Mouse (Mus musculus) limb, embryonic 13.5 days (tissue): ENCODE measurements around the gene Nek10. TPM values are rescaled to one million over a fixed set of nuclear protein-coding genes. Genes with fewer than 3 reads are reported as not detected.

Experiments
- ATAC-seq: fragments of 200-750 bp; cut with Nextera tagmentation; 2 replicates; pipeline ENCODE4 v1.8.0; 2017; ENCODE audit warnings: low read depth, moderate number of reproducible peaks, moderate TSS enrichment; ENCODE audit not compliant: low FRiP score
- H3K27ac ChIP-seq: fragments of 300-500 bp; sonication (generic); 2 replicates; pipeline ENCODE4 v1.5.1; 2015; ENCODE audit warnings: inconsistent platforms, mild to moderate bottlenecking, moderate library complexity
- H3K27me3 ChIP-seq: fragments of 300-500 bp; sonication (generic); 2 replicates; pipeline ENCODE4 v1.6.1; 2015; ENCODE audit warnings: mild to moderate bottlenecking, inconsistent platforms
- H3K36me3 ChIP-seq: fragments of 300-500 bp; sonication (generic); 2 replicates; pipeline ENCODE4 v1.6.1; 2015; ENCODE audit warnings: inconsistent platforms, mild to moderate bottlenecking, moderate library complexity
- H3K4me1 ChIP-seq: fragments of 300-500 bp; sonication (generic); 2 replicates; pipeline ENCODE4 v1.6.1; 2015; ENCODE audit warnings: inconsistent platforms
- H3K4me2 ChIP-seq: fragments of 300-500 bp; sonication (generic); replicated peaks from 2 replicates; pipeline ENCODE4 v1.6.1; 2015; ENCODE audit warnings: inconsistent platforms, mild to moderate bottlenecking, moderate library complexity
- H3K4me3 ChIP-seq: fragments of 300-500 bp; sonication (generic); 2 replicates; pipeline ENCODE4 v1.5.1; 2015; ENCODE audit warnings: moderate library complexity, mild to moderate bottlenecking, inconsistent platforms
- H3K9ac ChIP-seq: fragments of 300-500 bp; sonication (generic); 2 replicates; pipeline ENCODE4 v1.6.1; 2015; ENCODE audit warnings: mild to moderate bottlenecking, inconsistent platforms
- H3K9me3 ChIP-seq: fragments of 300-500 bp; sonication (generic); 2 replicates; pipeline ENCODE4 v1.6.1; 2016; ENCODE audit warnings: inconsistent platforms
- WGBS: fragments of 180-500 bp; shearing (Covaris S2); methylation state at CpG from one replicate; pipeline ENCODE4 v1.1.7; 2015; 5-methylcytosine and 5-hydroxymethylcytosine counted together
- polyA plus RNA-seq: library from polyadenylated mRNA; unstranded; fragments of >200 nt; fragmentation: Nextera tagmentation; extraction: Ambion mirVana; gene quantifications from 2 replicates; pipeline ENCODE4 v1.2.1, GENCODE M21; 2015

The Nek10 gene
- polyA plus RNA-seq, 1 experiment from 2014 or later, result 0.08 TPM

DNA sequence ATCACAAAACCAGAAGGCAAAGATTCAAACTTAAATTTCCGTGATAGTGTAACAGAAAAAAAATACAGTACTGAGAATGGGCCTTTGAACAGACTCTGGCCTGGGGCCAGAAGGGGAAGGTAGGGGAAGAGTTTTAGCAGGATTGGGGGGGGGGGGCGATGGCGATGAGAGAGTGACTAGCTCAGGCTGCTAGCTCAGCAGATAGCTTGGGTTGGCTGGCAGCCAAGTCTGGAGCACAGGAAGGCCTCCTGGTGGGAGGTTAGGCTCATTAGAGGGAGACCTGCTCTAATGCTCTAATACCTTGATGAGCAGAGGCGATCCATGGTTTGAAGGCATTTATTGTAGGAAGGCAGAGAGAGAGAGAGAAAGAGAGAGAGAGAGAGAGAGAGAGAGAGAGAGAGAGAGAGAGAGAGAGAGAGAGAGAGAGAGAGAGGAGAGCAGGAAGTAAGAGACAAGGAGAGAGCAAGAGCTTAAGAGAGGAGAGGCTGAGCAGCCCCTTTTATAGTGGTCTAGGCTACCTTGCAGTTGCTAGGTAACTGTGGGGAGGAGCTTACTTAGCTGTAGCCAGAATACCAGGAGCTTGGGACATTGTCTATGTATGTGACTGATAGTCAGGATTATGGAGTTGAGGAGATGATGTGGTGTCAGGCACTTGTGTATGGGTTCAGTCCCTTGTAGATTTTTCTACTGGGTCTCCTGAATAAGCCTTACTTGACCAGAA is 90.9 kb downstream of the Nek10 start:
- H3K4me3 ChIP-seq, result no peak overlapping the region
- 6% methylated on average over 4 of the region's 4 CpGs for WGBS
- H3K36me3 ChIP-seq, result no peaks in the 10 kb centered on the region
- H3K27me3 ChIP-seq, result no peaks in the 10 kb centered on the region
- peaks cover 6% of the 10 kb centered on the region; the same call in 1 of the 2 replicates for H3K4me1 ChIP-seq
- H3K9ac ChIP-seq, result no peak overlapping the region
- peak; percentile 71; the same call in 1 of the 2 replicates for ATAC-seq
- H3K4me2 ChIP-seq, result no peak overlapping the region
- no peaks in the 10 kb centered on the region for H3K9me3 ChIP-seq
- no peak overlapping the region for H3K27ac ChIP-seq

GRCm38 (mm10) chr14:14894776-14895175 is 91.6 kb downstream of the Nek10 start:
- no peak overlapping the region for H3K27ac ChIP-seq
- no peaks in the 10 kb centered on the region for H3K27me3 ChIP-seq
- no peak overlapping the region for H3K9ac ChIP-seq
- no peaks in the 10 kb centered on the region for H3K36me3 ChIP-seq
- H3K4me3 ChIP-seq, result no peak overlapping the region
- no peak for ATAC-seq
- no peaks in the 10 kb centered on the region for H3K9me3 ChIP-seq
- H3K4me1 ChIP-seq, result peaks cover 6% of the 10 kb centered on the region; the same call in 1 of the 2 replicates
- no peak overlapping the region for H3K4me2 ChIP-seq

GRCm38 (mm10) chr14:14895363-14895762 is 92.1 kb downstream of the Nek10 start:
- Histone ChIP-seq H3K9ac (no peak overlapping the region), H3K4me2 (no peak overlapping the region), H3K4me3 (no peak overlapping the region), H3K27ac (no peak overlapping the region), H3K4me1 (peaks cover 6% of the 10 kb centered on the region; the same call in 1 of the 2 replicates), H3K27me3 (no peaks in the 10 kb centered on the region), H3K36me3 (no peaks in the 10 kb centered on the region), H3K9me3 (no peaks in the 10 kb centered on the region)
- 93% methylated on average over 2 of the region's 2 CpGs for WGBS
- no peak for ATAC-seq

GRCm38 (mm10) chr14:14896399-14897136 is 93.4 kb downstream of the Nek10 start:
- H3K36me3 ChIP-seq, result no peaks in the 10 kb centered on the region
- H3K27ac ChIP-seq, result no peak overlapping the region
- H3K4me2 ChIP-seq, result no peak overlapping the region
- peaks cover 6% of the 10 kb centered on the region; the same call in 1 of the 2 replicates for H3K4me1 ChIP-seq
- no peak overlapping the region for H3K4me3 ChIP-seq
- ATAC-seq, result no peak
- H3K9ac ChIP-seq, result no peak overlapping the region
- WGBS, result 82% methylated on average over 3 of the region's 3 CpGs
- no peaks in the 10 kb centered on the region for H3K9me3 ChIP-seq
- H3K27me3 ChIP-seq, result no peaks in the 10 kb centered on the region

- no peaks in the 10 kb centered on the region for H3K27me3 ChIP-seq
- 0 out of 2 replicates have a peak overlapping the region, but pooled peaks have one; percentile 16 for H3K4me3 ChIP-seq
- no peak overlapping the region for H3K27ac ChIP-seq
- no peak overlapping the region for H3K9ac ChIP-seq
- WGBS, result 17% methylated on average over 9 of the region's 9 CpGs
- ATAC-seq, result peak; percentile 80; the same call in 1 of the 2 replicates
- H3K4me1 ChIP-seq, result no peaks in the 10 kb centered on the region
- no peaks in the 10 kb centered on the region for H3K36me3 ChIP-seq
- H3K9me3 ChIP-seq, result no peaks in the 10 kb centered on the region
- H3K4me2 ChIP-seq, result peak overlapping the region; percentile 50
These were observed 101.7 kb downstream of the Nek10 start for GRCm38 (mm10) chr14:14904750-14905529.

GRCm38 (mm10) chr14:14905530-14905852 is 102.3 kb downstream of the Nek10 start:
- no peak for ATAC-seq
- Histone ChIP-seq H3K27me3 (no peaks in the 10 kb centered on the region), H3K4me1 (no peaks in the 10 kb centered on the region), H3K4me3 (no peak overlapping the region), H3K27ac (no peak overlapping the region), H3K4me2 (no peak overlapping the region), H3K36me3 (no peaks in the 10 kb centered on the region), H3K9ac (no peak overlapping the region), H3K9me3 (no peaks in the 10 kb centered on the region)
- WGBS, result 68% methylated on average over 5 of the region's 5 CpGs

GRCm38 (mm10) chr14:14925615-14926014 is 122.4 kb downstream of the Nek10 start:
- Histone ChIP-seq H3K27me3 (no peaks in the 10 kb centered on the region), H3K9ac (no peak overlapping the region), H3K27ac (no peak overlapping the region), H3K4me1 (no peaks in the 10 kb centered on the region), H3K9me3 (no peaks in the 10 kb centered on the region), H3K4me3 (no peak overlapping the region), H3K36me3 (no peaks in the 10 kb centered on the region), H3K4me2 (no peak overlapping the region)
- 67% methylated on average over 1 of the region's 1 CpGs for WGBS
- no peak for ATAC-seq

- Histone ChIP-seq H3K4me2 (no peak overlapping the region), H3K9me3 (no peaks in the 10 kb centered on the region), H3K4me3 (no peak overlapping the region), H3K4me1 (no peaks in the 10 kb centered on the region), H3K9ac (no peak overlapping the region), H3K27ac (no peak overlapping the region), H3K36me3 (no peaks in the 10 kb centered on the region), H3K27me3 (no peaks in the 10 kb centered on the region)
- no peak for ATAC-seq
- 80% methylated on average over 2 of the region's 2 CpGs for WGBS
These were observed 124.3 kb downstream of the Nek10 start for GRCm38 (mm10) chr14:14927559-14927958.

DNA sequence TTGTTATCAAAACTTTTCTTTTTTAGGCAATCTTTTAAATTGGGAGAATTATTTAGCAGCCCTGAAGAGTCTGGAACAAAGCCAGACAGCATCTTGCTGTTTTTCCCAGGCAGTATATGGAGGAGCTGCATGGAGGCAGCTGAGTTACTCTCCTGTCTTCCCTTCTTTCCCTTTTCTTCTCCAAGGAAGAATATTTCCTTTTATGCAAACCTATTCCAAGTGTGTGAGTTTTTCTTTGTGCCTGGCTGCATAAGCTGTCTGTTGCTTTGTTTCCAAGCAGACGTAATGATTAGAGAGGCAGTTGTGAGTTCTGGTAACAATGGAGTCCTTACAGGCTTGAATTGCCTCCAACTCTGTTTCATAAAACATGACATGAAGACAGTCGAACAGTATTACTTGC is 131.8 kb downstream of the Nek10 start:
- WGBS, result 77% methylated on average over 2 of the region's 2 CpGs
- no peak overlapping the region for H3K4me3 ChIP-seq
- H3K27me3 ChIP-seq, result no peaks in the 10 kb centered on the region
- no peaks in the 10 kb centered on the region for H3K4me1 ChIP-seq
- H3K9me3 ChIP-seq, result no peaks in the 10 kb centered on the region
- no peaks in the 10 kb centered on the region for H3K36me3 ChIP-seq
- H3K27ac ChIP-seq, result no peak overlapping the region
- no peak for ATAC-seq
- H3K4me2 ChIP-seq, result no peak overlapping the region
- no peak overlapping the region for H3K9ac ChIP-seq

- Histone ChIP-seq H3K9ac (no peak overlapping the region), H3K27me3 (no peaks in the 10 kb centered on the region), H3K27ac (no peak overlapping the region), H3K4me3 (no peak overlapping the region), H3K4me1 (no peaks in the 10 kb centered on the region), H3K9me3 (no peaks in the 10 kb centered on the region), H3K36me3 (no peaks in the 10 kb centered on the region), H3K4me2 (no peak overlapping the region)
- no peak for ATAC-seq
These were observed 142.7 kb downstream of the Nek10 start for GRCm38 (mm10) chr14:14945930-14946329.

- Histone ChIP-seq H3K4me2 (no peak overlapping the region), H3K27me3 (no peaks in the 10 kb centered on the region), H3K27ac (no peak overlapping the region), H3K36me3 (no peaks in the 10 kb centered on the region), H3K4me3 (no peak overlapping the region), H3K4me1 (no peaks in the 10 kb centered on the region), H3K9ac (no peak overlapping the region), H3K9me3 (no peaks in the 10 kb centered on the region)
- 80% methylated on average over 2 of the region's 2 CpGs for WGBS
- no peak for ATAC-seq
These were observed 145.8 kb downstream of the Nek10 start for GRCm38 (mm10) chr14:14949023-14949422.

GRCm38 (mm10) chr14:14951808-14952207 is 148.6 kb downstream of the Nek10 start:
- no peak for ATAC-seq
- H3K27me3 ChIP-seq, result no peaks in the 10 kb centered on the region
- 80% methylated on average over 1 of the region's 1 CpGs for whole genome bisulfite sequencing
- no peaks in the 10 kb centered on the region for H3K4me1 ChIP-seq
- no peak overlapping the region for H3K9ac ChIP-seq
- no peak overlapping the region for H3K27ac ChIP-seq
- no peak overlapping the region for H3K4me2 ChIP-seq
- no peak overlapping the region for H3K4me3 ChIP-seq
- H3K36me3 ChIP-seq, result no peaks in the 10 kb centered on the region
- no peaks in the 10 kb centered on the region for H3K9me3 ChIP-seq
